Mouse (Mus musculus) heart, postnatal 36 days (tissue): Measurements from ENCODE around the gene Lamp1. TPM values are rescaled to one million over a fixed set of nuclear protein-coding genes. Genes with fewer than 3 reads are reported as not detected.

Source experiments
- DNase-seq, 2 experiments: peaks; one replicate each; pipeline ENCODE4 v3.0.0; 2021 to 2022
- intact Hi-C: fragments of 180-260 bp; cut with DNase I; formaldehyde crosslinking; loops from one replicate; pipeline ENCODE4 v1.15.1; 2025
- total RNA-seq, 2 experiments: library from RNA; stranded (reverse); gene quantifications; 2 replicates each; pipeline ENCODE4 v1.2.3; 2021

The Lamp1 gene
- 100 to 1,000 TPM; 403 to 406 TPM for total RNA-seq

DNA sequence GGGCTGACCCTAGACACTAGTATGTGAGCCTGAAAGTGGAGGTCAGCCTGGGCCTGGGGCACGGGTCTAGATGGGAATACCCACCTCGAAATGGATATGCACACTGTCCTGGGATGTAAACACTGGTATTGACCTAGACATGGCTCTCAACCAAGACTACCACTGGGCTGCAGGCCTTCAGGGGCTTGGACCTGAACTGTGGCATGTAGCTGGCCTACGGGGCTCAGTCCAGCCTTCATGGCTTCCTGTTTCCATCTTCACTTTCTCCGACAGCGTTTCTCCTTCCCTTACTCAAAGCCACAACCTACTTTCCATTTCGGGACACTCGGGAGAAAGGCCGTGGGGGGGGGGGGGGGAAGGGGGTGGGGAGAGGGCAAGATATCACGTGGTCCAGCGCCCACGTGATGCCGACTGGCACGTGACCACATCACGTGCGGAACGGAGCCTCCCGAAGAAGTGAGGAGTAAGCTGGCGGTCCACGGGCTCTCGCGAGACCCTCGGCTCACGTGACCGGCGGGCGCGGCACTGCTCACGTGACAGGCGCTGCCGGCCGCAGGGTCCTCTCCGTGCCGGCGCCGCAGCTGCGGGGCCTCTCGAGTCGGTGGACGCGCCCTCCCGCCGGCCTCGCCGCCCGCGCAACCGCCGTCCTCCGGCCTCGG, at the start of gene Lamp1:
TSS of gene Lamp1 (plus strand) at position 444 of the 659 bp plus-strand sequence.
- DNase-seq: peak; percentile 99 to 100
- intact Hi-C loops: loop anchor here (2.0 kb wide), 1 partner anchor 54 kb away; the partner anchor contains the start of genes Cul4a and Pcid2

GRCm38 (mm10) chr8:13109416-13109960, 49.5 kb upstream of the Lamp1 start:
- no peak for DNase-seq
- intact Hi-C loops: loop anchor here (5.0 to 10.0 kb wide), 5 partner anchors 132 to 1555 kb away; partner anchors contain the start of genes Atp11a, Cars2, Ing1 and Tubgcp3

DNA sequence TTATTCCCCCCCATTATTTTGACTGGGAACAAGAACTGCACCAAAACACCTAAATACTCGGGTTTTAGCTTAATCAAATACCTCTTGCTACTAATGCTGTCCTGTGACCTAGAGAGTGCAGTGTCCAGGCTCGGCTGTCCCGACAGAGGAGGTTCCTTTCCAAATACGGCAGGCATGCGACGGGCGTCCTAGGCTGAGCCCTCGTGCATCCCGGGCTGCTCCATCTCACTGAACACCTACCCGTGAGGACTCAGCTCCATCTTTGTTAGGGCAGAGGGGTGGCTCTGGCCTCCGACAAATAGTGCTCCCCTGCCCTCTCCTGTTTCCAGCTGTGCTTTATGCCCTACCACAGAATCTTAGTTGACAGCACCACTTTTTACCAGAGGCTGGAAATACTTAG, 47.0 kb upstream of the Lamp1 start:
- intact Hi-C loops: no loop called here

DNA sequence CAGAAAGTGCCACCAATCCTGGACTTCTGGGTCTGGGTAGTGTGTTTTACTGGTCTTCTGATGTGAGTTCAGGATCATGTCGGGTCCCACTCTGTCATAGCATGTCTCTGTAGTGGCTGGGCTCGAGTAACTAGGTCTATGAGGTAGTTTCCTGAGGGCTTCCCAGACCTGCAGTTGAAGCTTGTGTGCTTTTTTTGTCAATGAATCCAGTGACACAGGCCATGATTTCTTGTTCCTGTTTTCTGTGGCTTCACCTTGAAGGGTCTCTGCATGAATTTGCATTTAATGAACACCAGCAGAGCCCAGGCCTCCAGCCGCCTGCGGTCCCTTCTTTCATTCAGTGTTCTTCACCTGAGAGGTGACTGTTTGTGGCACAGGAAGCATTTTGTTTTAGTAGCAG, 45.7 kb upstream of the Lamp1 start:
- intact Hi-C loops: no loop called here
- DNase-seq: no peak

More for the DNA sequence above, 47.0 kb upstream of the Lamp1 start:
- DNase-seq: no peak

DNA sequence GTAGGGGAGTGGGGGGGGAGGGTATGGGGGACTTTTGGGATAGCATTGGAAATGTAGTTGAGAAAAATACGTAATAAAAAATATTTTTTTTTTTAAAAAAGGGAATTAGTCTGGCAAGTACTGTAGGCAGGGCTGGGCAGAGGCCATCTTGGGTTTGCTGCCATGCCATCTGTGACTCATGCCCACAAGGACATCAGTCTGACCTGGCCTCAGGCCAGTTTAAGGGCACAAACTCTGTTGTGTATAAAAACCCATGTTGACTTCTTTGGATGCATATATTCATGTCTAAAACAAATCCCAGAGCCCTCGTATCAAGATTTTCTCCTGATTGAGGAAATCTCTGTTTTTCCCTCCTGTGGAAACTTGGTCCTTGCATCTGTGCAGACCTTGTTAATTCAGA, 41.9 kb upstream of the Lamp1 start:
- intact Hi-C loops: no loop called here
- DNase-seq: no peak

GRCm38 (mm10) chr8:13118516-13118915, 40.4 kb upstream of the Lamp1 start:
- intact Hi-C loops: no loop called here
- DNase-seq: no peak

- intact Hi-C loops: loop anchor here (5.0 kb wide), 1 partner anchor 141 kb away; no protein-coding TSS in a partner anchor
- no peak for DNase-seq
Measured at GRCm38 (mm10) chr8:13120882-13121665, 37.9 kb upstream of the Lamp1 start.

- intact Hi-C loops: loop anchor here (5.0 kb wide), 1 partner anchor 139 kb away; no protein-coding TSS in a partner anchor
- DNase-seq: no peak
Measured at GRCm38 (mm10) chr8:13122887-13123421, 36.0 kb upstream of the Lamp1 start.

DNA sequence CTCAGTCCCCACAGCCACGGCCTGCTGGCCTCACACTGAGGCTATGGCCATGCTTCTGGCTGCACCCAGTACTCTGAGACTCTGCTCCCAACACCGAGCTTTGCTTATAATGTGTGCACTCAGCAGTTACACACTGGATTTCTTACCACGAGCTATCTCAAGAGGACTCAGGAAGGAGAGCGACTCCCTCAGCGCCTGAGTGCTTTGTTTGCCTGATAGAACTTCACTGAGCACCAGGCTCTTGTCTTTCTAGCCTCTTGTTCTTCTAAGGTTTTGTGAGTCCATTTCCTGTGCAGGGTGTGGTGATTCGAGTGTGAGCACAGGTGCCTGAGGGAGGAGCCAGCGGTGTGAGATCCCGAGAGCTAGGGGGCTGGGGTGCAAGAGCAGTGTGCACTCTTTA, 34.1 kb upstream of the Lamp1 start:
- intact Hi-C loops: loop anchor here (5.0 kb wide), 1 partner anchor 137 kb away; no protein-coding TSS in a partner anchor
- DNase-seq: no peak

GRCm38 (mm10) chr8:13132220-13132619, 26.7 kb upstream of the Lamp1 start:
- intact Hi-C loops: loop anchor here (2.0 kb wide), 1 partner anchor 81 kb away; no protein-coding TSS in a partner anchor
- DNase-seq: peak; percentile 50 to 69

- intact Hi-C loops: loop anchor here (5.0 kb wide), 1 partner anchor 118 kb away; no protein-coding TSS in a partner anchor
- no peak for DNase-seq
Measured at GRCm38 (mm10) chr8:13139641-13140182, 19.2 kb upstream of the Lamp1 start.

GRCm38 (mm10) chr8:13141681-13142080, 17.3 kb upstream of the Lamp1 start:
- intact Hi-C loops: loop anchor here (5.0 kb wide), 1 partner anchor 116 kb away; no protein-coding TSS in a partner anchor
- DNase-seq: no peak

GRCm38 (mm10) chr8:13148476-13148875, 10.5 kb upstream of the Lamp1 start:
- intact Hi-C loops: no loop called here
- DNase-seq: no peak

DNA sequence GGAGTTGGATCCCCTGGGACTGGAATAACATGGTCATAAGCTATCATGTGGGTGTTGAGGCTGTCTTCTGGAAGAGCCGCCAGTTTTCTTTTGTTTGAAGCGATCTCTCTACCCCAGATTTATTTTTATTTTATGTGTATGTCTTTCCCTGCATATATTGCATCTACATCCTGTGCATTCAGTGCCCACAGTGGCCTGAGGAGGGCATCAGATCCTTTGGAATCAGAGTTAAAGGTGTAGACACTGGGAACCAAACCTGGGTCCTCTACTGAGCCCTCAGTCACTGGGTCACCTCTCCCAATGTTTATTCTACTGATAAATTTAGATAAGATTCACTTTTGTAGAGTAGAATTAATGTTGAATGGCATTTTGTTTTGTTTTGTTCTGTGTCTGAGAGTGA, 9.7 kb upstream of the Lamp1 start:
- DNase-seq: no peak
- intact Hi-C loops: no loop called here

DNA sequence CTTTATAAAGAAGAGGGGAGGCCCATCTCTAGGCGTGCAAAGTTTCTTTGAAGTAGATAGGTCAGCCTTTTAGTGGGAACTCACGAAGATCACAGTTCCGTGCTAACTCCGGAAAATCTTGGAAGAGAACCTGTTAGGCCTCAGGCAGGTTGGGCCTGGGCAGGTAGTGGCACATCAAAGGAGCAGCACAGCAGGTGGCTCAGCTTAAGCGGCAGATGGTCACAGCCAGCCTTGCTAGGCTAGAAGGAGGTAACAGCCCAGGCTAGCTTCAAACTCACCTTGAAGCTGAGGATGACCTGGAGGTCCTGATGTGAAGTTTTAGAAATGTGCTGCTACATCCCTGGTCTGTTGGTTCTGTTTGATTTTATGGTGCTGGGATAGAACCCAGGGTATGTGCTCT, 9.1 kb upstream of the Lamp1 start:
- intact Hi-C loops: no loop called here
- no peak for DNase-seq

DNA sequence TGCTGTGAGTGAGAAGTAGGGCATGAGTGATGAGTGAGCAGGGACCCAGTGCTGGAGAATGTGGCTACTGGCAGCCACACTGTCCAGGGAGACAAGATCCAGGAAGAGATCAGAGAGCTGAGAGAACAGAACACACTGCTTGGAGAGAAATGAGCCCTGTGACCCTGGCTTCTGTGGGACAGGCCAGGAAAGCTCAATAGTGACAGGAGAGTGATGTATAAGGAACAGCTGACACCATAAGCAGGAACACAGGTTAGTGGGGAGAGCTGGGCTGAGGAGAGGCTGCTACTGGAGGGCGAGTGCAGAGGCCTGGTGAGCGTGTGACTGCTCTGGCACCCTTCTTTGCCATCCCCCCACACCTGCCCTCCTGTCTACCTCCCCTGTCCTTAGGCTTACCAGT, 8.0 kb upstream of the Lamp1 start:
- intact Hi-C loops: no loop called here
- DNase-seq: no peak

- intact Hi-C loops: no loop called here
- no peak for DNase-seq
Measured at GRCm38 (mm10) chr8:13154099-13154498, 4.9 kb upstream of the Lamp1 start.

DNA sequence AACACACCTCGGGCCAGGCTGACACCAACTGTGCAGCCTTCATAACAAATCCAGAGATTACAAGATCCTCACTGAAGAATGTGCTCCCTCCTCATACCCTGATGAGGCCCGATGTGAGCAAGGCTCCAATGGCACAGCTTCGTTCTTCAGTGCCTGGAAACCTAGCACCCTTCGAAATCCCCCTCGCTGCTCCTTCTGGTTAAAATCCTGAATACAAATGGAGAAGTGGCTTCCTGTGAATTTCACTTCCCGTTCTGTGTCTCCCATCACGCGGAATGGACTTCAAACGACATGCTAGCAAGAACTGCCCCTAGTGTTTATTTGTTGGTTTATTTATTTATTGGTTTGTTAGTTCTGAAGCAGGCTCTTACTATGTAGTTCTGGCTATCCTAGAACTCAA, 3.6 kb upstream of the Lamp1 start:
- intact Hi-C loops: no loop called here
- no peak for DNase-seq

- intact Hi-C loops: no loop called here
- no peak for DNase-seq
Measured at GRCm38 (mm10) chr8:13156327-13157097, 2.4 kb upstream of the Lamp1 start.

GRCm38 (mm10) chr8:13159377-13159881, 468 bp downstream of the Lamp1 start:
- intact Hi-C loops: loop anchor here (2.0 kb wide), 1 partner anchor 55 kb away; the partner anchor contains the start of genes Cul4a and Pcid2
- peak in 1 of 2 experiments; percentile 27 for DNase-seq
